Mouse (Mus musculus): ENCODE measurements around the gene Nectin4. TPM values are rescaled to one million over a fixed set of nuclear protein-coding genes. Genes with fewer than 3 reads are reported as not detected.

Nectin4 gene
- under 1 TPM in 1 of 2 experiments, not detected in 1; 0.32 TPM for total RNA-seq (2023)

DNA sequence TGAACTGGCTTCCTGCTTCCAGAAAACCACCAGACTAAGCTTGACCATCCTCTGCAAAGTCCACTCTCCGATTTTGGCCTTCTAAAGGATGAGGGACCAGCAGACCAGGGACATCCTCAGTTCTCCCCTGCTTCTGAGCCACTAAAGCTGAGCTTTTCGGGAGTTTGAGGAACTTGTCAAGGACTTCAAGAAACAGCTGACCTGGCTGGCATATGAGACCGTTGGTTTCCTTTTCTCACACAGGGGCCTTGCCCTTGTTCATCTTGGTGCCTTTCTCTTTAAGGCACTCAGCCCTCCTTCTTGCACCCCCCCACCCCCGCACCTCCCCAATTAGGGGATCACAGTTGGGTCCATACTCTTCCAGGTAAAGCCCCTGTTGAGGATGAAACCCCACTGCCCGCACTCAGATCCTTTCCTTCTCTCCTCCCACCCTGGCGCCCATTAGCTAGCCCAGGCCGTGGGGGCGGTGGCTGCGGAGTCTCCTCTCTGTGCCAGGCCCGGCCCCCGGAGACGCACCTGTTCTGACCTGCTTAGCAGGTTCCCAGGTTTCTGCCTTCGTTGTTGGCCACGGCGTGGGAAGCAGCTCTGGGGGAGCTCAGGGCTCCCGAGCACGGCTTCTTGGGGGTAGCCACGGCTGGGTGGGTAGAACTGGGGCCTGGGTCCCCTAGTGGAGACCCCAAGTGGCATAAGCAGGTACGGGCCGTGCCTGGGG lies at the start of gene Nectin4:
Nectin4 (plus strand) TSS at position 255 of the 712 bp plus-strand sequence.

DNA sequence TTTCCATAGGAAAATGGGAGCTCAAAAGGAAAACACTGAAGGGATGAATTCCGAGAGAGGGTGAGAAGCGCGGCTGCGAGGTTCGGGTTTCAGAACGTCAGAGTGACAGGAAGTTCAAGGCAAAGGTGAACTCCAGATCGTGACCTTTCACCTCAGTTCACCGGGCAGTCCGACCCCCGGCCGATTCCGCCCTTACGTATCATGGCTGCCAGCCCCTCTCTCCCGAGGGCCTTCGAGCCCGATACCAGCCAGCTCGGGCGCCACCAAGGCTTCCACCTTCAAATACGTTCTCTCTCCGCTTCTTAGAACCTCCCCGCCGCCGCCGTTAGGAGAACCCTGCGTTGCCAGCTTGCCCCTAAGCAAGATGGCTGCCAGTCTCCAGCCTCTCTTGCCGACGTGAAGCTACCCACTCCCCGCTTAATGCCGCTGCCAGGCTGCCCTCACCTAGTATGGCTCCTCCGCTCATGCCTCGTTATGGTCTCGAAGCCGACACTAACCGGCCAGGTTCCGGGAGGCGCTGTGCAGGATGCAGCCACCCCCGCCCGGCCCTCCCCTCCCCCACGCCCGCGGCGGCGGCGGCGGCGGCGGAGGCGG lies 41.0 kb upstream of the Nectin4 start, which contains the start of gene Dedd:
Dedd (plus strand) TSS at position 307 of the 594 bp plus-strand sequence.

DNA sequence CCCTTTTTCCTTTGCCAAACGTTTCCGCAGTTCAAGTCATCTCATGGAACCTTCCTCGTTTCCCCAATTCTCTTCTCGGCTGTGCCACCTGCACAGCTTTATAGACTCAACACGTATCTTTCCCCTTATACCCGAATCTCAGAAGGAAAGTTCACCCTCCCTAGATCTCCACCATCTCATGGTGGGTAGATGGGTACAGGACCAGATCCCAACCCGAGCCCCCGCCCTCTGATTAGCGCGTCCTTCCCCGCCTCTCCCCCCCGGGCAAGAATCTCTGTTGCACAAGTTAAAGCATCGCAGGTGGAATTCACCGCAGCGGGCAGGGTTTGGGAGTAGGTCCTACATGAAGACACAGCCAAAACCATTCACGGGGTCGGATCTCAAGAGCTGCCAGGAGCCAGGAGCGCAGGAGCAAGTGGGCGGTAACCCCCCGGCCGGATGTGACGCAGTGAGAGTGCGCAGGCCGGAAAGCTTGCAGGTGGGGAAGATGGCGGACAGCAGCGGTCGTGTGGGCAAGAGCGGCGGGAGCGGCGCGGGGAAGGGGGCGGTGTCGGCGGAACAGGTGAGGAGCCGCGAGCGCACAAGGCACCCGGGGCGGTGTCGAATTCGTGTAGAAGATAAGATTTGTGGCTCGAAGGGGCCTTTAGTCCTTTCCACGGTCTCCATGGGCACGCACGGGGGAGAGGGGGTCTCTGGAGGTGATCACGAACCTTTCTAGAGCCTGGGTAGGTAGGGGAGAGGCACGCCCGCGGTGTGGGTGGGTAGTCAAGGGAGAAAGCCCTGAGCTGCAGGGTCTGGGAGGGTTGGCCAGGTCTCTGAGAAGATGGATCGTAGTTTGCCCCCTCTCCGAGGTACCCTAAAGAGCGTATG lies 24.4 kb upstream of the Nectin4 start, which contains the start of the genes Nit1 and Pfdn2:
Nit1 (minus strand) TSS at position 422 of the 870 bp plus-strand sequence.
Pfdn2 (plus strand) TSS at position 446 of the 870 bp plus-strand sequence.

DNA sequence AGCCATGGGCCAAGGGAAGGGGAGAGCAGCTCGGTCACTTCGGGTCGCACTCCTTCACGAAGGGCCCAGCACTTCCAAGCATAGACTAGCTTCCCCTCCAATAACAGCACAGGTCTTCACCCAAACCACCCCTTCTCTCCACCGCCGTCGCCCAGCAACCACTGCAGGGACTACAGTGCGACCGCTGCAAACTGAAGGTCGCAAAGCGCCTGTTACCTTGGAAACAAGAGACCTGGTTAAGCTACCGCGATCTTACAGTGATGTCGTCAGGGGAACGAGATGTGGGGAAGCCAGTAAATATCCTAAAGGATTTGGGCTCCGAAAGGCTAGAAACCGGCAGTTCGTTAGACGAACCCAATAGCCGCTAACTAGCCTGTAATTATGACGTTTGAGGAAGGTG lies 9.2 kb upstream of the Nectin4 start, which contains the start of gene Klhdc9:
Klhdc9 (minus strand) TSS at position 143 of the 400 bp plus-strand sequence.

DNA sequence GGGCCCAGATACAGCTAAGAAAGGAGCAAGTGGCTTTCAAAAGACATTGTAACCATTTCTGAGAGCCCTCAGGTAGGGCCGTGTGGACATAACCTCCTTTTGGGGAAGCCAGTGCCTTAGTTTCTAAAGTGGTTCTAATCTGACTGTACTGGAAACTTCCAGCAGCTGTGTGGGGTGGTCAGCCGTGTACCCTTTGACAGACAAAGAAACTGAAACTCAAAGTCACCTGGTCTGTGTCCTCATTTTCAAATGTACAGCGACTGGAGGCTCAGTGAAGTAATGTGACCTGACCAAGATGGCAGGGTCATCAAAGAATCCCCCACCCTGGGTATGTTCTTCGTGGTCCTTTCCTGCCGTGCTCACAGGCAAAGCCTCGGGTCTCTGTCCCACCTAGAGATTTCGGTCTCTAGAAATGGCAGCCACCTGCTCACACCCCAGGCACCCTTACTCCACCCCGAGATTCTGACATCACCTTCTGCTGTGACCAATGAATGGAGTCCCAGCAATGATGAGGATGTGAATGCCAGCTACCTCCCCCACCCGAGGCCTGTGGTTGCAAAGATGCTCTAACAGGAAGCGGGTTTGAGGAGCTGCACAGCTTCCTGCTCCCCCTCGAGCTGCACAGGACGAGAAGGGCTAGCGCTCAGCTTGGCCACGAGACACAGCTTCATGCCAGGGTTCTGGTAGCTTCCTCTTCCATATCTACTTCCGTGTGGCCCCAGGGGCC lies 18.6 kb downstream of the Nectin4 start, which contains the start of gene Arhgap30:
Arhgap30 (plus strand) TSS at position 579 of the 727 bp plus-strand sequence.

DNA sequence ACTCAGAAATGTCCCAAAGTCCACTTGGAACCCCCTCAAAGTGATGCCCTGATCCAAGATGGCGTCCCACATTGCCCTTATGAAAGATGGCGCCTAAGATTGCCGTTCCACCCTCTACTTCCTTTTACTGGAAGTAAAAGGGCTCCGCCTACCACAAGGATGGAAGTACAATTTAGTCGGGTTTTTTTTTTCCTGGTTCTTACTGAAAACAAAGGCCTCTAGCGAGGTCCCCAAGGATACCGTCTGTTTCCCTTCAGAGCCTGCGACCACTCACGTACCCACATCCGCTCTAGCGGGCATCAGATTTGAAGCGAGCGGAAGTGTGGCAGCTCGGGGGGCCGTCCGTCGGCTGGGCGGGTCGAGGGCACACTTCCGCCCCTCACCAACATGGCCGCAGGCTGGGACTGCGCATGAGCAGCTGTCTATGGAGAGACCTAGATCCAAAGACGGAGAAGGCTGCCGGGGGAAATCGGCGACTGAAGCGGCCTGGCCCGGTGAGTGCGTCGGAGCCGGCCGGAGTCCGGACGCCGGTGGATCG lies 41.1 kb downstream of the Nectin4 start, which contains the start of gene Usf1:
Usf1 (plus strand) TSS at position 367 of the 538 bp plus-strand sequence.

DNA sequence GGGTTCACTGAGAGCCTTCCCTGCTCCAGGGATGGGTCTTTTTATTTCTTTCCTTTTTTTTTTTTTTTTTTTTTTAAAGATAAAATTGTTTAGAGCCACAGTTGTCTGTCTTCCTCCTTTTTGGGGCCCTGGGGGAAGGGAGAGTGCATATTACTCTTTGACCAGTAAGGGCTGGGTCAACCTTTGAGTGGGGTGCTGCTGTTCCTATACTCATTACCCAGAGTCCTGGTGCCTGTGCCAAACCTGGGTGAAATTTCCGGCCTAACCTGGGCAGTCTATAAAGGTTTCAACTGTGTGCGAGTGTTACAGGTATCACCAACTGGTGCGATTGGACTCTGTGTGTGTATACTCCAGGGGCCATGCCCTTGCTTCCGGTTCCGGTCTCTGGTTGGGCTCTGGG lies 48.8 kb downstream of the Nectin4 start, which contains the start of gene Tstd1:
Tstd1 (plus strand) TSS at position 213 of the 400 bp plus-strand sequence.

DNA sequence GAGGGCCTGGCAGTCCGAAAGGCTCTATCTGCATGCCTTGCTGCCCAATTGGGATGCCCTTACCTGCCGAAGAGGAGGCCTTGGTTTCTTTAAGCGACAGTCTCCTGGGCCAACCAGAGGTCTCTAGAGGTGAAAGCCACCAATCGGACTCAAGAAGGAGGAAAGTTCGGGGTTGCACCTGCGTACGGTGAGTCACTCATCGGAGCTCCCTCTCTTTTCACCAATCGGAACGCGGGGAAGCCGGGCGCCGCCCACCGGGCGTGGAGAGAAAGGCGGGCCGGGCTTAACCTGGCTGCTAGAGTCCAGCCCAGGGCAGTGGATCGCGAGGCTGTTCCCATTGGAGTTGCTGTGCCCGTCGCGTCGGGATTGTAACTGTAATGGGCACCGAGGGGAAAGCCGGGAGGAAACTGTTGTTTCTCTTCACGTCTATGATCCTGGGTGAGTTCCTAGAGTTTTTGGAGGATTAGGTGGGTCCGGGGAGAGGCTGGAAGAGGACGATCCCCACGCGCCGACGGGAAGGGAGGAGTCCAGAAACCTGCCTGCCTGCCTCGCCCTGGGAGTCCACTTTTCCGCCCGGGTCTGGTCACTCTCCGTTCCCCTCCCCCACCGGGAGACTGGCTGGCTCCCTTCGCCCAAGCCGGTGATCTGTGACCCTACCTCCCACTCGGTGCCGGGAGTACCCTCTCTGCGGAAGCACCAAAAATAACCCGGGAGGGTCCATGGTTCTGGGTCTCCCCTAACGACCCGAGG lies 67.5 kb downstream of the Nectin4 start, which contains the start of gene F11r:
F11r (plus strand) TSS at position 272 of the 750 bp plus-strand sequence.

Other genes starting within 250 kb of the Nectin4 start
- gene Sdhc, start 219.5 kb upstream of the Nectin4 start, total RNA-seq (2023) = 100 to 1,000 TPM in 1 of 2 experiments, 10 to 100 TPM in 1; 81.8 to 104 TPM
- not detected for gene Mpz, start 219.4 kb upstream of the Nectin4 start, total RNA-seq (2023)
- not detected for gene Pcp4l1, start 173.8 kb upstream of the Nectin4 start, total RNA-seq (2023)
- gene Nr1i3, start 156.1 kb upstream of the Nectin4 start, total RNA-seq (2023) = not detected
- gene Tomm40l, start 147.6 kb upstream of the Nectin4 start, total RNA-seq (2023) = 10 to 100 TPM; 21.2 to 22.8 TPM
- not detected for gene Apoa2, start 145.0 kb upstream of the Nectin4 start, total RNA-seq (2023)
- gene Fcer1g, start 135.7 kb upstream of the Nectin4 start, total RNA-seq (2023) = 1 to 10 TPM; 1.5 to 6.4 TPM
- gene Adamts4, start 119.7 kb upstream of the Nectin4 start, total RNA-seq (2023) = not detected
- 100 to 1,000 TPM; 131 to 140 TPM for gene Ndufs2, start 118.7 kb upstream of the Nectin4 start, total RNA-seq (2023)
- 100 to 1,000 TPM in 1 of 2 experiments, 10 to 100 TPM in 1; 96.6 to 105 TPM for gene B4galt3, start 99.8 kb upstream of the Nectin4 start, total RNA-seq (2023)
- 10 to 100 TPM; 62.8 to 71.7 TPM for gene Ppox, start 88.9 kb upstream of the Nectin4 start, total RNA-seq (2023)
- gene Usp21, start 82.1 kb upstream of the Nectin4 start, total RNA-seq (2023) = 10 to 100 TPM; 59.3 to 66.9 TPM
- 10 to 100 TPM; 46.1 to 46.6 TPM for gene Ufc1, start 75.1 kb upstream of the Nectin4 start, total RNA-seq (2023)
- gene Dedd, start 41.0 kb upstream of the Nectin4 start, total RNA-seq (2023) = 10 to 100 TPM; 40.6 to 43.6 TPM
- 10 to 100 TPM; 29.2 to 29.4 TPM for gene Nit1, start 24.5 kb upstream of the Nectin4 start, total RNA-seq (2023)
- gene Pfdn2, start 24.4 kb upstream of the Nectin4 start, total RNA-seq (2023) = 10 to 100 TPM; 57.3 to 70.0 TPM
- under 1 TPM in 1 of 2 experiments, not detected in 1; 0.70 TPM for gene Klhdc9, start 9.3 kb upstream of the Nectin4 start, total RNA-seq (2023)
- gene Arhgap30, start 18.9 kb downstream of the Nectin4 start, total RNA-seq (2023) = 100 to 1,000 TPM; 326 to 330 TPM
- gene Usf1, start 41.2 kb downstream of the Nectin4 start, total RNA-seq (2023) = 100 to 1,000 TPM; 190 to 199 TPM
- 10 to 100 TPM; 13.0 to 13.2 TPM for gene Tstd1, start 48.8 kb downstream of the Nectin4 start, total RNA-seq (2023)
- 1 to 10 TPM in 1 of 2 experiments, under 1 TPM in 1; 0.64 to 1.3 TPM for gene F11r, start 67.4 kb downstream of the Nectin4 start, total RNA-seq (2023)
- 10 to 100 TPM in 1 of 2 experiments, 1 to 10 TPM in 1; 8.3 to 10.2 TPM for gene Alyref2, start 133.4 kb downstream of the Nectin4 start, total RNA-seq (2023)
- not detected for gene Itln1, start 165.2 kb downstream of the Nectin4 start, total RNA-seq (2023)
- 10 to 100 TPM; 13.3 to 15.7 TPM for gene Cd244a, start 189.1 kb downstream of the Nectin4 start, total RNA-seq (2023)
- 100 to 1,000 TPM; 131 to 138 TPM for gene Ly9, start 237.3 kb downstream of the Nectin4 start, total RNA-seq (2023)